Mouse (Mus musculus) ES-Bruce4 (cell line): ENCODE data around the gene Aldh3a2. TPM values are rescaled to one million over a fixed set of nuclear protein-coding genes. Genes with fewer than 3 reads are reported as not detected.

Source experiments
- H3K27ac ChIP-seq: 2 replicates; pipeline ENCODE4 v1.5.1; 2012; ENCODE audit warnings: low read length, inconsistent platforms; ENCODE audit not compliant: insufficient read depth
- H3K27me3 ChIP-seq: 2 replicates; pipeline ENCODE4 v1.6.1; 2012; ENCODE audit warnings: mild to moderate bottlenecking, low read length, inconsistent platforms; ENCODE audit not compliant: control insufficient read depth, poor library complexity, insufficient read depth, severe bottlenecking
- H3K36me3 ChIP-seq: 2 replicates; pipeline ENCODE4 v1.6.1; 2012; ENCODE audit warnings: inconsistent platforms, mild to moderate bottlenecking, low read length, moderate library complexity; ENCODE audit not compliant: control insufficient read depth, poor library complexity, insufficient read depth, severe bottlenecking
- H3K4me1 ChIP-seq: one replicate; pipeline ENCODE4 v1.8.1; 2011; ENCODE audit warnings: low read length; ENCODE audit not compliant: control insufficient read depth, insufficient read depth
- H3K4me3 ChIP-seq: 2 replicates; pipeline ENCODE4 v1.5.1; 2011; ENCODE audit warnings: low read depth, mild to moderate bottlenecking, low read length
- H3K9ac ChIP-seq: 2 replicates; pipeline ENCODE4 v1.6.1; 2012; ENCODE audit warnings: low read depth, mild to moderate bottlenecking, inconsistent platforms; ENCODE audit not compliant: poor library complexity, severe bottlenecking
- H3K9me3 ChIP-seq: replicated peaks from 2 replicates; pipeline ENCODE4 v1.6.1; 2012; ENCODE audit warnings: mild to moderate bottlenecking, low read length, inconsistent platforms; ENCODE audit not compliant: control insufficient read depth, poor library complexity, insufficient read depth, severe bottlenecking
- CTCF ChIP-seq: IDR thresholded peaks from one replicate; pipeline ENCODE4 v1.8.1; 2011; ENCODE audit warnings: low read depth, low read length
- EP300 ChIP-seq: IDR thresholded peaks from 2 replicates; pipeline ENCODE4 v1.6.1; 2011; ENCODE audit warnings: low read depth, low read length; ENCODE audit not compliant: insufficient read depth
- POLR2A ChIP-seq: IDR thresholded peaks from one replicate; pipeline ENCODE4 v1.8.1; 2011; ENCODE audit warnings: low read length; ENCODE audit not compliant: insufficient read depth
- polyA plus RNA-seq: library from polyadenylated mRNA; stranded (reverse); fragments of >200 nt; gene quantifications from 2 replicates; pipeline ENCODE4 v1.2.4, GENCODE M21; 2011; ENCODE audit warnings: low read depth; ENCODE audit not compliant: missing spikeins, insufficient read depth, insufficient read length

Aldh3a2 gene
- polyA plus RNA-seq, 1 experiment: 21.3 TPM

DNA sequence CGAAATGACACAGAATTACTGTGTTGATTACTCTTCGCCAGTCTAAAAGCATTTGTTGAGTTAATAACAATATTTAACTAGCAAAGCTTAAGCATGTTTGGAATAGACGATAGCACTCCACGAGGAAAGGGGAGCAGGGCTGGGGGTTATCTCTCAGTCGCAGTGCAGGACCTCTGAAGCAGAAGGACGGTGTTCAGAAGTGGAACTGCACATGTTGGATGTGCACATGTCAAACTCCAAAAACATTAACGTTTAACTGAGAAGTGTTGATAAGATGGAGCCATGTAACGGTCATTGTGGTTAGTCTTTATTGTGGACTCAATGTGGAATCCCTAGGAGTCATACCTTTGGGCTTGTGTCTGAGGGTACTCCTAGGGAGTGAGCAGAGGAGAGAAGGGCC is 7.8 kb upstream of the Aldh3a2 start:
- Histone ChIP-seq H3K9ac (no peak overlapping the region), H3K4me1 (no peaks in the 10 kb centered on the region), H3K36me3 (no peaks in the 10 kb centered on the region), H3K27ac (no peak overlapping the region), H3K4me3 (no peak overlapping the region), H3K9me3 (no peaks in the 10 kb centered on the region), H3K27me3 (no peaks in the 10 kb centered on the region; the same call in 1 of the 2 replicates)
- TF ChIP-seq EP300 (no peak), POLR2A (no peak), CTCF (no peak)

DNA sequence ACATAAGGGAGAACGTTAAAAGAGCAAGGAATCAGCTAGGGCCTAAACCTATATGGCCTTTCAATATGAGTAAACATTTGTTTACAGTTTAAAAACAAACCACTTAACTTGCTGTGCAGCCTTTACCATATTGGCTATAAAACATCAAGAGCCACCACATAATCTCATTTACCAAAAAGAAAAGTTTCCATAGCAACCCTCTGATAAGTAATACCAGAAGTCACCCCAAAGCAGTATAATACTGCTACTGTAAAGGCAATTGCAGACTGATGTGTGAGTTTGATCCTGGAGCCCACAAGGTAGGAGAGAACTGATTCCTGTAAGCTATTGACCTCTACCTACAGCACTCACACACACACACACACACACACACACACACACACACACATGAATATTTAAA is 7.2 kb upstream of the Aldh3a2 start:
- no peak overlapping the region for H3K4me3 ChIP-seq
- no peaks in the 10 kb centered on the region for H3K4me1 ChIP-seq
- no peak overlapping the region for H3K27ac ChIP-seq
- TF ChIP-seq CTCF (no peak), EP300 (no peak), POLR2A (no peak)
- H3K9ac ChIP-seq: no peak overlapping the region
- H3K9me3 ChIP-seq: no peaks in the 10 kb centered on the region
- no peaks in the 10 kb centered on the region; the same call in 1 of the 2 replicates for H3K27me3 ChIP-seq
- H3K36me3 ChIP-seq: no peaks in the 10 kb centered on the region

DNA sequence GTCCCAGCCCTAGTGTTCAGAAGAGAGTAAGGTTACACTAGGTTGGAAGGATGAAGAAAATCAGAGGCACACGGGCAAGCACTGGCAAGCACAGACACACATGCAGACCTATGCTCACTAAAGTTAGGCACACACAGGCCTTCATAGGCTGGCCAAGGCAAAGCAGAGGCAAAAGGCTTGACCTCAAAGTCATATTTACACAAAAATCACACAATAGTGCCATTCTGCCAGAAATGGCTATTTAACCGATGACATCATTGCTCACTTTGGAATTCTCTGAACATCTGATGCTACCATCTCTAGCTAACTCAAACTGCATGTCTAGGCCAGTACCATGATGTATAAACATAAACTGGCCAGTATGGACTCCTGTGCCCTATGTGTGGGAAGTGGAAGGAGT is 6.7 kb upstream of the Aldh3a2 start:
- H3K27me3 ChIP-seq: no peaks in the 10 kb centered on the region; the same call in 1 of the 2 replicates
- no peaks in the 10 kb centered on the region for H3K4me1 ChIP-seq
- H3K36me3 ChIP-seq: no peaks in the 10 kb centered on the region
- no peak overlapping the region for H3K9ac ChIP-seq
- no peak overlapping the region for H3K4me3 ChIP-seq
- TF ChIP-seq POLR2A (no peak), CTCF (no peak), EP300 (no peak)
- no peak overlapping the region for H3K27ac ChIP-seq
- H3K9me3 ChIP-seq: no peaks in the 10 kb centered on the region

DNA sequence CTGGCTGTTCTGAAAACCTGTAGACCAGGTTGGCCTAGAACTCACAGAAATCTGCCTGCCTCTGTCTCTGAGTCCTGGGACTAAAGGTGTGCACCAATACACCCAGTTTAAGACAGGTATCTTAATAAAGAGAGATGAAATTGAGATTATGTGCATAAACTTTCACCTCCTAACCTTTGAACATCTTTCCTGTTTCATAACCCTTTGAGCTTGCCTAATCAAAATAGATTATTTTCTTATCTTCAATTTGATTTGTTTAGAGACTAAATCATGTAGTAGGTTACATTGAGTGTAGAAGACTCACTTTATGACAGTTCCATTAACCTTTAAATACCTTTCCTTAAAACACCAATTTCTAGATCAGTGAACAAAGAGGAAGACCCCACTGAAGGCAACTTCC is 4.3 kb upstream of the Aldh3a2 start:
- no peaks in the 10 kb centered on the region for H3K36me3 ChIP-seq
- TF ChIP-seq POLR2A: no peak
- TF ChIP-seq EP300: no peak
- TF ChIP-seq CTCF: no peak
- no peaks in the 10 kb centered on the region; the same call in 1 of the 2 replicates for H3K27me3 ChIP-seq
- H3K4me3 ChIP-seq: no peak overlapping the region
- no peaks in the 10 kb centered on the region for H3K9me3 ChIP-seq
- no peak overlapping the region for H3K9ac ChIP-seq
- H3K4me1 ChIP-seq: no peaks in the 10 kb centered on the region
- no peak overlapping the region for H3K27ac ChIP-seq

DNA sequence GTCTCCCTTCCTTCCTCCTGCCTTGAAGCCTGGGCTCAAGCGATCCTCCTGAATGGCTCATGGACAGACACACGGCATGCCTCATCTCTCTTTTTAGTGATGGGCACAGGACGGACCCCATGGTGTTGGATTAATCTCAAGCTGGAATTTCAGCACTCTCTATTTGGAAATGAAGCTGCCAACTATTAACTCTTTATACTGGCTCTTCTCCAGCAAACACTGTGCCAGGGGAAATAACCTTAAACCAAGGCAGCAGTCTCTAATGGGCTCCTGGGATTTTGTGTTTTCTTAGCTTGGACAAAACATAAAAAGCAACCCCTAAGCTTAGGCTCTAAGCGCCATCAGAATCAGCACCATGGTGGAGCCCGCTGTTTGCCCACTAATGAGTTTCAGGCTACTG is 3.1 kb upstream of the Aldh3a2 start:
- Histone ChIP-seq H3K9ac (no peak overlapping the region), H3K9me3 (no peaks in the 10 kb centered on the region), H3K36me3 (no peaks in the 10 kb centered on the region), H3K4me3 (no peak overlapping the region), H3K4me1 (no peaks in the 10 kb centered on the region), H3K27ac (no peak overlapping the region), H3K27me3 (no peaks in the 10 kb centered on the region; the same call in 1 of the 2 replicates)
- TF ChIP-seq CTCF (no peak), POLR2A (no peak), EP300 (no peak)

DNA sequence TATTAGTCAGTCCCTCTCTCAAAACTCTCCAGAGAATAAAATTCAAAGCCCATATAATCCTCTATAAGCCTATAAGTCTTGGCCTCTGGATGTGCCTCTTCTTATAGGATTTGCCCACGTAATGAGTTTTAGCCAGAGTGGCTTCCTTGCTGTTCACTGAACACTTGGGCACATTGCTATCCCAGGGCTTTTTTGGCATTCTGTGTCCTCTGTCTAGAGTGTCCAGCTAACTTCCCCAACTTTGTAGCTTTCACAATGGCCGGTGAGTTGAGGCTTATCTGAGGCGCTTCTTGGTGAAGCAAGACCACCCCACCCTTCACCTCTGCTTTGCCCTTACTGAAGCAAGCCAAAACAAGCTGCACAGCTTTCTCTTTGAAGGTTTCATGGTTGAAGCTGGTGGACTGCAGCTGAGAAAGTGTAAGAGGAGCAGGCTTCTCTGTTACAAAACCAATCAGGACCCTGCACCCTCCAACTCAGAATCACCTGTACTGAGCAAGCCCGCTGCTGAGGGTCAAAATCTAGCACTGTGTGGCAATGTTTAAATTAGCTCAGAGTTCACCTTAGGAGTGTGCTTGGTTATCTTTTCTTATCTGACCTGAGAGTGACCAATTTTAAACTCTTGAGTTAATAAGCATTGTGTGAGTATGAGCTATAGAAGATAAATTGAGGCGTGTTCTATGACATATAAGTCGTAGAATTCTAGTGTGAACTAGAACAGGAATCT is 1.5 kb upstream of the Aldh3a2 start:
- H3K9me3 ChIP-seq: no peaks in the 10 kb centered on the region
- H3K4me3 ChIP-seq: no peak overlapping the region
- TF ChIP-seq CTCF (no peak), POLR2A (no peak), EP300 (no peak)

More for the DNA sequence above, 1.5 kb upstream of the Aldh3a2 start:
- Histone ChIP-seq H3K4me1 (peaks cover 2% of the 10 kb centered on the region), H3K27ac (no peak overlapping the region), H3K9ac (no peak overlapping the region), H3K36me3 (peaks cover 3% of the 10 kb centered on the region), H3K27me3 (no peaks in the 10 kb centered on the region; the same call in 1 of the 2 replicates)
